Mouse (Mus musculus): ENCODE data around the gene Eefsec. TPM values are rescaled to one million over a fixed set of nuclear protein-coding genes. Genes with fewer than 3 reads are reported as not detected.

Gene Eefsec
- polyA plus RNA-seq, 1 experiment from 2014 or later: 35.1 TPM

DNA sequence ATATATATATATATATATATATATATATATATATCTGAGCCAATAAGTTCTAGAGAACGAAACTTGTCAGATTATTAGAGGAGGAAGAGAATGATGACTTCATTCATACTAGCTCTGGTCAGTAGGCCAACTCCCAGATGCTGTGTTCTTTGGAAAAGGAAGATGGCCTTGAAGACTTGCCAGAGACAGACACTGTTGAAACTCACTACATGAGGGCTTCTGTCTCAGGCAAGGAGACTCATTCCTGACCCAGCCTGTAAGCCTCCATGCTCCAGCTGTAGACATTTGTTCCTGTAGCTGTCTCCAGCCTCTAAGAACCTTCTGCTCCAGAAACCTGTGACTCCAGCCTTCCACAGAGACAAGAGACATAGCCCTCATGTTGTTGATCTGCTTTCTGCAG lies 85.2 kb downstream of the Eefsec start:
- Histone ChIP-seq H3K27me3 (no peaks in the 10 kb centered on the region), H3K4me1 (no peaks in the 10 kb centered on the region), H3K27ac (no peak overlapping the region), H3K36me3 (no peaks in the 10 kb centered on the region), H3K9ac (no peak overlapping the region), H3K4me3 (no peak overlapping the region), H3K4me2 (no peak overlapping the region), H3K9me3 (no peaks in the 10 kb centered on the region)
- WGBS: 90% methylated on average over 1 of the region's 1 CpGs
- ATAC-seq (ENCODE audit: insufficient number of reproducible peaks, low FRiP score, low TSS enrichment, low read depth): no peak

DNA sequence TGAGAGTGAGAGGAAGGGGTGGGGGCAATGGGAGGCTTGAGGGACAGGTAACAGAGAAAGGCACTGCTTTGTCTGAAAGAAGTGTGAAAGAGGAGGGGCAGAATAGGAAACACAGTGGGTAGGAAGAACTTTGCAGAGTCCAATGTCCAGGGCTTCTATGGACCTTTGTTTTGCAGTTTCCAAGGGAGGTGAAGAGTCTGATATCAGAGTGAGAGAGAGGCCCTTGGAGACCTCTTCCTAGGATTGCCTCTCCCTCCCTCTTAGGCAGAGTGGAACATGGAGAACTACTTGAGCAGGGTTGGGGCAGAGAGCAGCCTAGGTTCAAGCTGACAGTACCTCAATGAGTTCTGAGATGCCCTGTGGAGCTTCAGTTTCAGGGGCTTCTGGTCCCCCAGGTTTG lies 88.1 kb downstream of the Eefsec start:
- H3K27ac ChIP-seq: no peak overlapping the region
- no peaks in the 10 kb centered on the region for H3K4me1 ChIP-seq

DNA sequence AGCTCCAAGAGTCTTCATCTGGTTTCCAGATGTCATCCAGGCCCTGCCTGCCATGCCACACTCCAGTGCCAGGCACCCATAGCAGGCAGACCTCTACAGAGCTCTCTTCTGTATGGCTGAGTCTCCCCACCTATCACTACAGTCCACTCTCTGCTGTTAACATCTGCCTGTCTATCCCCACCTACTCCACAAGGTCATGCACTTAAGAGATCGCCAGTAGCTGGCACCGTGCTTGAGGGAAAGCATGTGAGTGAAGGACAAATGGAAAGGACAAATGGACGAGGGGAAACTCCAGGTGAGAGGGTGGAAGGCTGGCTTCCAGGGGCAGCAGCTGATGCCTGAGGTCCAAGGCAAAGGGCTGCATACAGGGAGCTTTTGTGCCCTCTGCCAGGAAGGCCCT lies 90.5 kb downstream of the Eefsec start:
- no peak overlapping the region for H3K9ac ChIP-seq
- H3K27me3 ChIP-seq: no peaks in the 10 kb centered on the region
- H3K9me3 ChIP-seq: no peaks in the 10 kb centered on the region
- no peak for ATAC-seq (ENCODE audit: insufficient number of reproducible peaks, low FRiP score, low TSS enrichment, low read depth)
- H3K4me2 ChIP-seq: no peak overlapping the region
- H3K27ac ChIP-seq: no peak overlapping the region
- peaks cover 16% of the 10 kb centered on the region for H3K36me3 ChIP-seq
- WGBS: 69% methylated on average over 3 of the region's 3 CpGs
- no peaks in the 10 kb centered on the region for H3K4me1 ChIP-seq
- no peak overlapping the region for H3K4me3 ChIP-seq

More for the DNA sequence above, 88.1 kb downstream of the Eefsec start:
- Histone ChIP-seq H3K9me3 (no peaks in the 10 kb centered on the region), H3K9ac (no peak overlapping the region), H3K36me3 (peaks cover 12% of the 10 kb centered on the region), H3K4me2 (no peak overlapping the region), H3K27me3 (no peaks in the 10 kb centered on the region), H3K4me3 (no peak overlapping the region)
- ATAC-seq (ENCODE audit: insufficient number of reproducible peaks, low FRiP score, low TSS enrichment, low read depth): no peak

DNA sequence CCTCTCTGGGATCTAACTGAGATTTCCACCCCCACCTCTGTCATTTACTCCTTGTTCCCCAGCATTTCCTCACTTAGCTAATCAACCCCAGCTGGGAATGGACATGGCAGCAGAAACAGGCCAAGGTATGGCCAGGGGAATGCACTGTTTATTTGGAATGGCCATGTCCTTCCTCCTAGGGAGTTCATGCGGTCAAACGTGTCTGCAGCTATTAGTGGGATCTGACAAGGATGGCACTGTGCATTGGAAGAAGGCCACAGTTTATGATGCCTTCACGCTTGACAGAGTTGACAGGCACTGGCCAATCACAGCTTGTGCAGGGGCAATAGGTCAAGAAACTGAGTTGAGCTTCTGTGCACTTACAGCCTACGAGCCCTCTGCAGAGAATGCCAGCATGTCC lies 93.8 kb downstream of the Eefsec start:
- H3K4me3 ChIP-seq: no peak overlapping the region
- no peak overlapping the region for H3K27ac ChIP-seq
- no peak overlapping the region for H3K9ac ChIP-seq
- peaks cover 17% of the 10 kb centered on the region for H3K36me3 ChIP-seq
- 57% methylated on average over 4 of the region's 4 CpGs for WGBS
- no peaks in the 10 kb centered on the region for H3K9me3 ChIP-seq
- 0 out of 2 replicates have a peak, but pooled peaks have one; percentile 19 for ATAC-seq (ENCODE audit: insufficient number of reproducible peaks, low FRiP score, low TSS enrichment, low read depth)
- no peaks in the 10 kb centered on the region for H3K4me1 ChIP-seq
- H3K27me3 ChIP-seq: no peaks in the 10 kb centered on the region
- no peak overlapping the region for H3K4me2 ChIP-seq

DNA sequence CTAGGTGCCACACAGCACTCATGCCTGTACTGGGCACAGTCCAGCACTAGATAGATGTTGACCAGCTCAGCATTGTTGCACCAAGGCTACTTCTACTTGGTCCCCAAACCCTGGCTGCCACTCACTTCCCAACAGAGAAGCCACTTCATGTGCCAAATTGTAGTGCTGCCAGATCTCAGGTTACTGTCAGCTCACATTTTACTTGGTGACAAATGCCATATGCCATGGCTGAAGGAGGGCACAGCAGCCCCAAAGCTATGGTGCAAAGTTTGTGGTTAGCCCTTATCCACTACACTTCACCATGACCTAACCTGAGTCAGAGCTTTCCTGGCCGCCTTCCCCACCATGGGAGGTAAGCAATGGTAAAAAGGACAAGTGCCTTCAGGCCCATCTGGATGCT lies 99.6 kb downstream of the Eefsec start:
- Histone ChIP-seq H3K36me3 (peaks cover 4% of the 10 kb centered on the region; the same call in 1 of the 2 replicates), H3K9ac (no peak overlapping the region), H3K4me1 (peaks cover 47% of the 10 kb centered on the region), H3K27ac (no peak overlapping the region), H3K4me2 (no peak overlapping the region), H3K27me3 (no peaks in the 10 kb centered on the region), H3K4me3 (no peak overlapping the region), H3K9me3 (no peaks in the 10 kb centered on the region)
- 73% methylated on average over 1 of the region's 1 CpGs for WGBS
- no peak for ATAC-seq (ENCODE audit: insufficient number of reproducible peaks, low FRiP score, low TSS enrichment, low read depth)

DNA sequence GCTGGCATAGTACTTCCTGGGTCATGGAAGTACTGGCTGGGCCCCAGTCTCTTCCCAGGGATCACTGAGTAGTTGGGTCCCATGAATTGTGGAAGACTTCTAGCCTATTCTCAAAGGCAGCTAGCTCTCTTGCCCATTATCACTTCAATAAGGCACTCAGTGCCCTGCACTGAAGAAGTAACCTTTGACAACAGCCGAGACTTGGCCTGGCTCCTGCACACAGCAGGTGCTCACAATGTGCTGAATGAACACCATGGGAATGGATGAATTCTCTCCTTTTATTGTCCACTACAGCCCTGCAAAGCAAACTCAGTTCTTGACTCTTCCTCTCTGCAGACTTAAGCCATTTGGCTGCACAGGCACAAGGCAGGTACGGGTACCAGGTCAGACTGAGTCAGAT lies 101.0 kb downstream of the Eefsec start:
- Histone ChIP-seq H3K4me3 (no peak overlapping the region), H3K36me3 (peaks cover 3% of the 10 kb centered on the region; the same call in 1 of the 2 replicates), H3K27me3 (no peaks in the 10 kb centered on the region), H3K4me2 (no peak overlapping the region), H3K4me1 (peaks cover 60% of the 10 kb centered on the region), H3K9me3 (no peaks in the 10 kb centered on the region), H3K27ac (peak overlapping the region; percentile 54; the same call in 1 of the 2 replicates), H3K9ac (no peak overlapping the region)
- ATAC-seq (ENCODE audit: insufficient number of reproducible peaks, low FRiP score, low TSS enrichment, low read depth): no peak
- 58% methylated on average over 2 of the region's 2 CpGs for WGBS

DNA sequence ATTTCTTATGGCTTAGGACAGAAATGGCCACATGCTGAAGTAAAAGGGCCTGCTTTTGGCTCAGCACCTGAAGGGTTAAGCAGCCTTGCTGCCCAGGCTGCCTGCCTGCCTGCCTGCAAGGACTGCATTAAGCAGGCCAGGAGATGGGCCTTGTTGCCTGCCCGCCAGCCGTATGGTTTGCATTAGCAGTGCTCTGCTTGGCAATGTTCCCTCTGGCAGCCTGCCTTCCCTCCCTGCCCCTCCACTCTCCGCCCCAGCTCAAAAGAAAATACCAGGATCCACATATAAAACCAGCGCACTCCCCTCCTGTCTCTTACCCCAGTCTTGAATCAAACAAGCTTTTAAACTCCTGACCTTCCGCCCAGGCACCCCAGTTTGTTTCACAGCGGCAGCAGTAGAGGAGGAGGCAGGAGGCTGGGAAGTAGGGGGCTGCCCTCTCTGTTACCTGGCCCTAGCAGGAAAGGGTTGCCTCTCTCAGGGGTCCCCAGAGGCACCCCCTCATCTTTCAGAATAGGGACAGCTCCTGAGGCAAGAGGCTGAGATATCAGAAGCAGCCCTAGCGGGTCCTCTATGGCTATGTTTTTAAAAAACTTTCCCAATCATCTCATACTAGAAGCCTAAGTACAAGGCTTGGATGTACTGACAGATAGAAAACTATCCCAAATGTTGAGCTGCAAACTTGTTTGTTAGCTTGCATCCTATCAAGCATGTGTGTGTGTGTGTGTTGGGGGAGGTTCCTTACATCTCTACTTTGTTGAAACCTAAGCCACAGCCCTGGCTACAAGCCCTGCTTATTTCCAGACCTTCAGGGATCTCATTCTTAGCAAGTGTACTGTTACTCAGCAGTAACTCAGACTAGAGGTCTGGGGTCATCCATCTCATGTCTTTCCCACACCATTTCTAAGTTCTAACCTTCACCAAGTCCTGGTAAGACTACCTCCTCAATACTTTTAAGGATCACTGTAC lies 102.6 kb downstream of the Eefsec start:
- Histone ChIP-seq H3K4me1 (peaks cover 63% of the 10 kb centered on the region), H3K4me2 (peak overlapping the region; percentile 34), H3K36me3 (peaks cover 3% of the 10 kb centered on the region; the same call in 1 of the 2 replicates), H3K27ac (peak overlapping the region; percentile 87), H3K9me3 (no peaks in the 10 kb centered on the region), H3K4me3 (no peak overlapping the region), H3K9ac (no peak overlapping the region), H3K27me3 (no peaks in the 10 kb centered on the region)
- ATAC-seq (ENCODE audit: insufficient number of reproducible peaks, low FRiP score, low TSS enrichment, low read depth): peak; percentile 89
- 22% methylated on average over 7 of the region's 7 CpGs for WGBS

DNA sequence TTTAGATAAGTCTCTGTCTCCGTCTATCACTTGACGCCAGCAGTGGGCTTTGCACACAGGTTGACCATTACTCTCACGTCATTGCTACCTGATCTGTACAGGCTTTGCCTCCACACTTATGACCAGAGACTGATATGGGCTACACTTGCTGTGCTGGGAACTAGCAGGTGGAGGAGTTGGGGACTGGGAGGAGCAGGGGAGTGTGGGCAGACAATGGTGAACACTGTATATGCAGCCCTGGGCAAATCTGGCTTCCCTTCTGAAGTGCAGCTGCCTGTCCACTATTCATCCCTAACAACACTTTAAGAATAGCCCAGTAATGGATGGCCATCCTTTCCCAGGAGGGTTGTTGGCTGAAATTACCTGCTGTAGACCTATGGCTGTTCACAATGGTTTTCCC lies 103.4 kb downstream of the Eefsec start:
- peaks cover 3% of the 10 kb centered on the region; the same call in 1 of the 2 replicates for H3K36me3 ChIP-seq
- H3K4me3 ChIP-seq: no peak overlapping the region
- H3K9ac ChIP-seq: no peak overlapping the region
- WGBS: 52% methylated on average over 3 of the region's 3 CpGs
- peak overlapping the region; percentile 34; the same call in 1 of the 2 replicates for H3K4me2 ChIP-seq
- ATAC-seq (ENCODE audit: insufficient number of reproducible peaks, low FRiP score, low TSS enrichment, low read depth): no peak
- no peaks in the 10 kb centered on the region for H3K9me3 ChIP-seq
- H3K27me3 ChIP-seq: no peaks in the 10 kb centered on the region
- H3K4me1 ChIP-seq: peaks cover 64% of the 10 kb centered on the region
- peak overlapping the region; percentile 87 for H3K27ac ChIP-seq

DNA sequence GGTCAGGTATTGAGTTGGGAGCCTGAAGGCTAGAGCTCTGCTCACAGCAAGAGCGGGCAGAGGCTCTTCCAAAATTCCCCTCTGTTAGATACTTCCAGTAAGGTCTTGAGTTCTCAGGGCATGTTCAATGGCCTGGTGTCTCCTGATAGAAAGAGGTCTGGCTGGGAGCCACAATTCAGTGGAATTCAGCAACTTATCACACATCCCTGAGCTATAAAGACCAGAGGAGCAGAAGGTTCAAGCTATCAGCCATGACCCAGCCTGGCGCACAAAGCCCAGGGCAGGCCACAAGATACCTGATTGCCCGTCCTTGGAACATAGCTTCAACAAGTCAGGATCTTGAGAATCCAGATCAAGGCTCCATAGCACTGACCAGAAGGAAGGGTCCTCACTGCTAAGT lies 105.2 kb downstream of the Eefsec start:
- Histone ChIP-seq H3K4me2 (no peak overlapping the region), H3K9ac (no peak overlapping the region), H3K27me3 (no peaks in the 10 kb centered on the region), H3K27ac (no peak overlapping the region), H3K4me3 (no peak overlapping the region), H3K4me1 (peaks cover 58% of the 10 kb centered on the region), H3K9me3 (no peaks in the 10 kb centered on the region), H3K36me3 (no peaks in the 10 kb centered on the region; the same call in 1 of the 2 replicates)
- no peak for ATAC-seq (ENCODE audit: insufficient number of reproducible peaks, low FRiP score, low TSS enrichment, low read depth)
- 92% methylated on average over 3 of the region's 3 CpGs for WGBS

DNA sequence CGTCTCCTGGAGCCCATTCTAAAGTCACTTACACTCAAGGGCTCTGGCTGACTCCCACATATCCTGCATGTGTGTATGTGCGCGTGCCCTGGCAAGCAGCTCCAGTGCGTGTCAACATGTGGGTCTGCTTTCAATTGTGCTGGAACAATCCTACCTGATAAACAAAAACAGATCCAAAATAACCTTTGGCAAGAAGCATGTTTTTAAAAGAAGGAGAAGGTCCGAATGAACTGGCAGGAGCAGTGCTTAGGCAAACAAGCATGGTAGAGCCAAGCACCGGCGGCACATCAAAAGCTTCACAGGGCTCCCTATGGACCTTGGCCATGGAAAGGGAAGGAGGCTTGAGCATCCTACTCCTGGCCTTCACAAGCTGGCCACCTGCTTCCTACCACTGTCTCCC lies 105.6 kb downstream of the Eefsec start:
- Histone ChIP-seq H3K9me3 (no peaks in the 10 kb centered on the region), H3K9ac (no peak overlapping the region), H3K4me3 (no peak overlapping the region), H3K27ac (no peak overlapping the region), H3K4me1 (peaks cover 54% of the 10 kb centered on the region), H3K36me3 (no peaks in the 10 kb centered on the region; the same call in 1 of the 2 replicates), H3K4me2 (no peak overlapping the region), H3K27me3 (no peaks in the 10 kb centered on the region)
- ATAC-seq (ENCODE audit: insufficient number of reproducible peaks, low FRiP score, low TSS enrichment, low read depth): no peak
- WGBS: 58% methylated on average over 7 of the region's 7 CpGs

DNA sequence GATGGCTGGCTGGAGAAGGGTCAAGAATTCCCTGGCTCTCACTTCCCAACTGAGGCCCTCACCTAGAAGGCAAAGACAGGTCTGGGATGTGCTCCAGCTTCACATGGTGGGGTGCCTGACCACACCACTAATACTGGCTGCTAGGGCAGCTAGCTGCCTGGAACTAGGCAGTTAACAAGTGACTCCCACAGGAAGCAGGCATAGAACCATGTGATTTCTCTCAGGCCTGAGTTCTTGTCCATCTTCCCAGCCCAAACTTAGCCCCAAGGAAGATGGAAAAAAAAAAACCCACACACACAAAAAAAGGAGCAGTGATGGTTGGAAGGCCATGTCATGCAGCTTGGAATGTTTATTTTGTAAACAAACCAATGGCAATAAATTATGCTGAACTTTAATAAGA lies 117.0 kb downstream of the Eefsec start:
- no peak for ATAC-seq (ENCODE audit: insufficient number of reproducible peaks, low FRiP score, low TSS enrichment, low read depth)

DNA sequence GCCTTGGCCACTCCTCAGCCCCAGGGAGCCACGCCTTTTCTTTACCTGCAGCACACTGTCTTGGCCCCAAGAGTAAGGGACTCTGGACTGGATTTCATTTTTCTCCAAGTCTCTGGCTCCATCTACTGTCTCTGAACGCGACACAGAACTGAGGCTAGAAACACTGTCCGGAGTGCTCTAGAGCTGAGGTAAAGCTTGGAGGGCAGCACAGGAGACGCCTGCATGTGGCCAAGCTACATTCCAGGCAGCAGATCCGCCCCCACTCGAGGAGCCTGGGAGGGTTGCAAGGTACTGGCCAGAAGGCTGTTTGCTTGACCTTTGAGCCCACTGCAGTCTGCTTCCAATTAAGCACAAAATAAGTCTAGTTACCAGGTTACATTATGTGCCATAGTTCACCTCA lies 124.5 kb downstream of the Eefsec start:
- H3K9ac ChIP-seq: no peak overlapping the region
- 15% methylated on average over 7 of the region's 7 CpGs for WGBS

More for the DNA sequence above, 117.0 kb downstream of the Eefsec start:
- no peaks in the 10 kb centered on the region; the same call in 1 of the 2 replicates for H3K36me3 ChIP-seq
- no peak overlapping the region for H3K4me2 ChIP-seq
- no peaks in the 10 kb centered on the region for H3K27me3 ChIP-seq
- no peak overlapping the region for H3K9ac ChIP-seq
- no peak overlapping the region for H3K27ac ChIP-seq
- no peak overlapping the region for H3K4me3 ChIP-seq
- 0 out of 2 replicates have a peak, but pooled peaks cover 8% of the 10 kb centered on the region for H3K9me3 ChIP-seq
- H3K4me1 ChIP-seq: 0 out of 2 replicates have a peak, but pooled peaks cover 5% of the 10 kb centered on the region

More for the DNA sequence above, 124.5 kb downstream of the Eefsec start:
- Histone ChIP-seq H3K4me3 (no peak overlapping the region), H3K27me3 (no peaks in the 10 kb centered on the region), H3K4me1 (peaks cover 11% of the 10 kb centered on the region), H3K9me3 (no peaks in the 10 kb centered on the region), H3K27ac (no peak overlapping the region), H3K4me2 (no peak overlapping the region), H3K36me3 (no peaks in the 10 kb centered on the region)
- ATAC-seq (ENCODE audit: insufficient number of reproducible peaks, low FRiP score, low TSS enrichment, low read depth): 0 out of 2 replicates have a peak, but pooled peaks have one; percentile 63
